Mouse (Mus musculus): ENCODE results near the gene Idh1.

- TF ChIP-seq CTCF (IDR thresholded peaks at IDR 0.05; ENCODE audit: low read depth) (no peak), EP300 (IDR thresholded peaks at IDR 0.05; ENCODE audit: low read depth) (no peak)
These were observed 18.8 kb downstream of the Idh1 start for GRCm38 (mm10) chr1:65167496-65167895.
